Mouse (Mus musculus): ENCODE data around the gene Stx16.

Gene Stx16

DNA sequence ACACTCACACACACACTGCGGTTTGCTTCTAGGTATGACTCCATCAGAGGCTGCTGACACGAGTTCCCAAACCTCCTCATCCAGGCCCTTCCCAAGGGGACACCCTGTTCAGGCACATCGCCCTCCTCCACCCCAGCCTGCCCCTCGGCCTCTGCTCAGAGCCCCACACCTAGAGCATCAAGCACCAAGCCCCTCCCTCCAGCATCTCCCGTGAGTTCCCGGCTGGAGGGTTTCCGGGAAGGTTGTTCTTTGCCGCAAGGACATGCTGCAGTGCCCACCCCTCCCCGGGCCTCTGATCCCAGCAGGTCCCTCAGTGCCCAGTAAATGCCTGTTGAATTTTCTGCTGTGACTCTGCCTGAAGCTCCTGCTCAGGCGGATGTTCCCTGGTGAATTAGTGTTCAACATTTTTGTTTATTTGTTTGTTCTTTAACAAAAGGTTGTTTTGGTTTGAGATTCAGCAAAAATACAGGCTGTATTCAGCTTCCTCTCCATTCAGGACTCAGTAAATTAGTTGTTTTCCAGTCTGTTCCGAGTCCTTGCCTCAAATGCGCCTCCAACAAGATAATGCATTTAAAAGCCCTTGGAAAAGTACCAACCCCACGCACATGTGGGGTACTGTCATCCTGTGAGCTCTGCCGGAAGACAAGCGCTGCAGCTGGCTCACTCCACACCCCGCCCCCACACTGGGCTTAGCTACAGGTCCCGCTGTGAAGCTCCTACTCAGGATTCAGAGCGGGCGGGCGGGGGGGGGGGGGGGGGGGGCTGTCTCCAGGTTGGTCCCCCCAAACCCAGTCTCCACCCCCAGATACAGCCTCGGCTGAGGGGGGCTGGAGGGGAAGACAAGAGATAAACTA lies 50.6 kb downstream of the Stx16 start:
- no peak for DNase-seq (ENCODE audit: low spot score)

DNA sequence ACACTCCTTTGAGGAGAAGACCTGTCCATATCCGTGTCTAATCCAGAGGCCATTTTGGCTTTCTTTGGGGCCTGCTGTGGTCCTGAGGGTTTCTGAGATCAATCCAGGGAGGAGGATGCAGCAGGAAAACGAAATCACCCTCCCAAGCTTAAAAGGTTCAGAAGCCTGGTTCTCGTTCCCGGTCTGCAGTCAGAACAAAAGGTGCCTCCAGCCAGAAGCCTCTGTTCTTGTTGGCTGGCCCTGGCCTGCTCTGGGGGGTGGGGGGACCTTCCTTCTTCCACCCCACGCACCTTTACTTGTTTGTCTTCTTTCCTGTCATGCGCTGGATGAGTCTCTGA lies 51.2 kb downstream of the Stx16 start:
- DNase-seq (ENCODE audit: low spot score), result no peak

DNA sequence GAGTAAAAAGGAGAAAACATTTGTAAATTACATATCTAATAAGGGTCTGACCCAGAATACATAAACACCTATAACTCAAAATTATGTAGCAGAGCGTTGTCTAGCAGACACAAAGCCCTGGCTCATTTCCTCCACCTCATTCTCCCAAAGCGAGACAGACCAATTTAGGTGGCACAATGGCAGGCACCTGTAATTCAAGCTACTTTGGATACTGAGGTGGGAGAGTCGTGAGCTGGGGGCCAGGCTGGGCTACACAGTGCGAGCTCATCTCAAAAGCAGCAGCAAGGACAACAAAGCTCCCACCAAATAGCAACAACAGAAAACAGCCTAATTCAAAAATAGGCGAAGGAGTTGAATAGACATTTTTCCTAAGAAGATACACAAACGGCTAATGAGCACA lies 52.8 kb downstream of the Stx16 start:
- DNase-seq (ENCODE audit: low spot score), result no peak

DNA sequence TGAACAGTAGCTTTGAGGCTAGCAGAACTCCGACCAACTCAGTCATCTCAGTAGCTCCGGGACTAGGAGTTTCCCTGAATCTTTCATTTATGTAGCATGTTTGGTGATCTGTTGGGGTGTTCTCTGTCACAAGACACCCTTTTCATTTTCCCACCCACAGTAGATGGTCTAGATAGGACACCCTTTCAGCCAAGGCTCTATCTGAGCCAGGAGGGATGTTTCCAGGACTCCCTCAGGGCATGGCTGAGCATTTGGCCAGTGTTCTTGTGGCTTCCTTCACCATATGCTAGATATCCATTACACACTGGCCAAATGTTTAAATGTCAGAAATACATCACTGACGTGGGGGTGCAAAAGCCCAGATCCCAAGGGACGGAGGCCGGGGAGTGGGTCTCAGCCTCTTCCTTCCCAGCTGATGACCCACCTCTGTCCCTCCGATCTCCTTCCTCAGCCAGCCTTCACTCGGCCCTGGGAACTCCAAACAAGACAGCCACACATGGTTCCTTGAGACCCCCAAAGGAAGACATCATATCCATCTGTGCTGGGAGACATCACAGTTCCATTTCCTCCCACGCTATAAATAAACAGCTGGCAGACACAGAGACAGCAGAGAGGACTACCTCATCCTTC lies 54.5 kb downstream of the Stx16 start:
- DNase-seq (ENCODE audit: low spot score), result no peak

DNA sequence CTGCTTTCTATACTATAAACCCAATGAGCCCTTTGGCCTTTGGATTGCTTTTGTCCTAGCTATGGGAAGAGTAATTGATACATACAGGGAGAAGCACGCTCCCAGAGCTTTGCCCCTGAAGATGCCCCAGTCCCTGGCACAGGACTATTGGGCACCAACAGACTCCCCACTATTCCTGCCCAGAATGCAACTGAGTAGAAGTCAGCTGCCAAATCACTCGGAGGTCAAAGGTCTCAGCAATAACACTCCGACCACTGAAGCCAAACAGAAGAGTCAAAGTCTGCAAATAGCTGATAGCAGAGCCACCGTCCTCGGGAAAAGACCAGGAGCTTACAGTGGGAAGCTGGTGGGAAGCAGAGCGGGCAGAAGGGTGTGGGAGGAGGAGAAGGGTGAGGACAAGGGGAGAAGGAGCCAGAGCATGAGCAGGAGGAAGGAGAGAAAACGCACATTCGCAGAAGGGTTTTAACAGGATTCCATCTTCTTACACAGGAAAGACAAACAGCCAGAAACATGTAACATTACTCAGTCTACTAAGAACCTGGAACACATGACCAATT lies 56.4 kb downstream of the Stx16 start:
- no peak for DNase-seq (ENCODE audit: low spot score)
